Mouse (Mus musculus) MEL (cell line): ENCODE data around the gene Tmem30a. TPM values are rescaled to one million over a fixed set of nuclear protein-coding genes. Genes with fewer than 3 reads are reported as not detected.

Experiments
- DNase-seq: peaks from one replicate; pipeline ENCODE4 v3.0.0; 2011; ENCODE audit warnings: low read depth, low spot score
- H3K27ac ChIP-seq: 2 replicates; pipeline ENCODE4 v1.5.1; 2012; ENCODE audit warnings: low read depth, mild to moderate bottlenecking, control low read depth, low read length, moderate library complexity; ENCODE audit not compliant: control insufficient read depth
- H3K27me3 ChIP-seq, 2 experiments: fragments of 150-350 bp in 1 of 2; sonication (generic) in 1 of 2; 2 replicates each; pipeline ENCODE4 v1.6.1; 2012; ENCODE audit warnings: low read length in 2 of 2, mild to moderate bottlenecking in 2 of 2, improper control_type of control experiment in 1 of 2, moderate library complexity in 1 of 2; ENCODE audit not compliant: insufficient read depth in 2 of 2, control insufficient read depth in 1 of 2
- H3K36me3 ChIP-seq, 2 experiments: 2 replicates each; pipeline ENCODE4 v1.6.1; 2012 to 2014; ENCODE audit warnings: low read length in 2 of 2, improper control_type of control experiment in 1 of 2, inconsistent platforms in 1 of 2, mild to moderate bottlenecking in 1 of 2; ENCODE audit not compliant: insufficient read depth in 2 of 2, control insufficient read depth in 1 of 2
- H3K4me1 ChIP-seq, 2 experiments: fragments of 150-350 bp in 1 of 2; sonication (generic) in 1 of 2; 2 replicates each; pipeline ENCODE4 v1.6.1; 2012; ENCODE audit warnings: low read length in 2 of 2, improper control_type of control experiment in 1 of 2, mild to moderate bottlenecking in 1 of 2; ENCODE audit not compliant: insufficient read depth in 2 of 2, control insufficient read depth in 1 of 2
- H3K4me3 ChIP-seq, 2 experiments: fragments of 150-350 bp in 1 of 2; sonication (generic) in 1 of 2; 2 replicates each; pipeline ENCODE4 v1.5.1; 2012; ENCODE audit warnings: low read depth in 2 of 2, low read length in 2 of 2, mild to moderate bottlenecking in 2 of 2, moderate library complexity in 2 of 2, control low read depth in 1 of 2, improper control_type of control experiment in 1 of 2; ENCODE audit not compliant: control insufficient read depth in 1 of 2, insufficient read depth in 1 of 2
- H3K79me2 ChIP-seq: 2 replicates; pipeline ENCODE4 v1.6.1; 2012; ENCODE audit warnings: mild to moderate bottlenecking, low read length, moderate library complexity; ENCODE audit not compliant: control insufficient read depth, poor library complexity, insufficient read depth
- H3K9ac ChIP-seq: 2 replicates; pipeline ENCODE4 v1.6.1; 2012; ENCODE audit warnings: low read depth, mild to moderate bottlenecking, control low read depth, low read length, moderate library complexity; ENCODE audit not compliant: control insufficient read depth, poor library complexity, severe bottlenecking
- H3K9me3 ChIP-seq: fragments of 150-350 bp; sonication (generic); replicated peaks from 2 replicates; pipeline ENCODE4 v1.6.1; 2012; ENCODE audit warnings: mild to moderate bottlenecking, low read length, improper control_type of control experiment, moderate library complexity; ENCODE audit not compliant: insufficient read depth
- BHLHE40 ChIP-seq: IDR thresholded peaks from 2 replicates; pipeline ENCODE4 v1.6.1; 2012; ENCODE audit warnings: low read depth, mild to moderate bottlenecking, inconsistent platforms, low read length, improper control_type of control experiment, borderline replicate concordance
- CHD2 ChIP-seq: IDR thresholded peaks from 2 replicates; pipeline ENCODE4 v1.6.1; 2011; ENCODE audit warnings: low read length, improper control_type of control experiment
- CTCF ChIP-seq, 3 experiments: IDR thresholded peaks in 2 of 3; conservative IDR thresholded peaks in 1 of 3; 2 replicates each; pipeline ENCODE4 v1.5.1; 2011 to 2012; ENCODE audit warnings: low read length in 3 of 3, low read depth in 2 of 3, mild to moderate bottlenecking in 2 of 3, improper control_type of control experiment in 1 of 3, inconsistent platforms in 1 of 3, mixed read lengths in 1 of 3, moderate library complexity in 1 of 3; ENCODE audit not compliant: control insufficient read depth in 1 of 3, insufficient read depth in 1 of 3, poor library complexity in 1 of 3, severe bottlenecking in 1 of 3
- ELF1 ChIP-seq: IDR thresholded peaks from 2 replicates; pipeline ENCODE4 v1.6.1; 2014; ENCODE audit warnings: low read depth, mild to moderate bottlenecking, inconsistent platforms, low read length, improper control_type of control experiment, moderate library complexity
- EP300 ChIP-seq, 2 experiments: IDR thresholded peaks; 2 replicates each; pipeline ENCODE4 v1.6.1; 2011; ENCODE audit warnings: improper control_type of control experiment in 2 of 2, low read length in 2 of 2, low read depth in 1 of 2, mild to moderate bottlenecking in 1 of 2
- GABPA ChIP-seq: IDR thresholded peaks from 2 replicates; pipeline ENCODE4 v1.6.1; 2012; ENCODE audit warnings: low read depth, mild to moderate bottlenecking, inconsistent platforms, low read length, improper control_type of control experiment, moderate library complexity
- GATA1 ChIP-seq: IDR thresholded peaks from 2 replicates; pipeline ENCODE4 v1.6.1; 2011; ENCODE audit warnings: low read depth, low read length, improper control_type of control experiment
- HCFC1 ChIP-seq: IDR thresholded peaks from 2 replicates; pipeline ENCODE4 v1.6.1; 2012; ENCODE audit warnings: low read depth, mild to moderate bottlenecking, inconsistent platforms, low read length, improper control_type of control experiment, moderate library complexity
- JUND ChIP-seq: IDR thresholded peaks from 2 replicates; pipeline ENCODE4 v1.6.1; 2011; ENCODE audit warnings: low read depth, mild to moderate bottlenecking, improper control_type of control experiment, low read length
- MAFK ChIP-seq: IDR thresholded peaks from 2 replicates; pipeline ENCODE4 v1.6.1; 2011; ENCODE audit warnings: low read depth, mild to moderate bottlenecking, low read length, improper control_type of control experiment, borderline replicate concordance
- MAZ ChIP-seq: IDR thresholded peaks from 2 replicates; pipeline ENCODE4 v1.6.1; 2012; ENCODE audit warnings: low read depth, mild to moderate bottlenecking, inconsistent platforms, low read length, improper control_type of control experiment
- MEF2A ChIP-seq: IDR thresholded peaks from 2 replicates; pipeline ENCODE4 v1.6.1; 2014; ENCODE audit warnings: low read depth, mild to moderate bottlenecking, inconsistent platforms, low read length, improper control_type of control experiment; ENCODE audit not compliant: poor library complexity, insufficient replicate concordance, severe bottlenecking; ENCODE audit errors: extremely low read depth
- MYB ChIP-seq: IDR thresholded peaks from 2 replicates; pipeline ENCODE4 v1.6.1; 2011; ENCODE audit warnings: mild to moderate bottlenecking, low read depth, low read length, improper control_type of control experiment
- POLR2A ChIP-seq, 2 experiments: IDR thresholded peaks; 2 replicates each; pipeline ENCODE4 v1.6.1; 2011 to 2012; ENCODE audit warnings: low read length in 2 of 2, mild to moderate bottlenecking in 2 of 2, control low read depth in 1 of 2, improper control_type of control experiment in 1 of 2, low read depth in 1 of 2, moderate library complexity in 1 of 2; ENCODE audit not compliant: control insufficient read depth in 1 of 2, insufficient read depth in 1 of 2, poor library complexity in 1 of 2
- POLR2AphosphoS2 ChIP-seq: IDR thresholded peaks from 2 replicates; pipeline ENCODE4 v1.6.1; 2011; ENCODE audit warnings: low read length, improper control_type of control experiment
- RCOR1 ChIP-seq: IDR thresholded peaks from 2 replicates; pipeline ENCODE4 v1.6.1; 2012; ENCODE audit warnings: low read depth, mild to moderate bottlenecking, inconsistent platforms, low read length, improper control_type of control experiment
- SIN3A ChIP-seq: IDR thresholded peaks from 2 replicates; pipeline ENCODE4 v1.6.1; 2012; ENCODE audit warnings: low read length, improper control_type of control experiment, inconsistent platforms
- SMC3 ChIP-seq: IDR thresholded peaks from 2 replicates; pipeline ENCODE4 v1.6.1; 2011; ENCODE audit warnings: low read depth, low read length, improper control_type of control experiment
- TAL1 ChIP-seq: IDR thresholded peaks from 2 replicates; pipeline ENCODE4 v1.6.1; 2012; ENCODE audit warnings: mild to moderate bottlenecking, inconsistent platforms, low read length, moderate library complexity, mixed read lengths
- TBP ChIP-seq: IDR thresholded peaks from 2 replicates; pipeline ENCODE4 v1.8.0; 2011; ENCODE audit warnings: low read depth, low read length, improper control_type of control experiment
- TCF12 ChIP-seq: IDR thresholded peaks from 2 replicates; pipeline ENCODE4 v1.6.1; 2014; ENCODE audit warnings: low read depth, mild to moderate bottlenecking, inconsistent platforms, low read length, improper control_type of control experiment, moderate library complexity
- UBTF ChIP-seq: IDR thresholded peaks from 2 replicates; pipeline ENCODE4 v1.6.1; 2012; ENCODE audit warnings: low read depth, mild to moderate bottlenecking, inconsistent platforms, low read length, improper control_type of control experiment, moderate library complexity, borderline replicate concordance; ENCODE audit not compliant: insufficient read depth
- USF1 ChIP-seq: IDR thresholded peaks from 2 replicates; pipeline ENCODE4 v1.6.1; 2014; ENCODE audit warnings: low read depth, mild to moderate bottlenecking, inconsistent platforms, low read length, improper control_type of control experiment, moderate library complexity
- USF2 ChIP-seq, 2 experiments: IDR thresholded peaks; 2 replicates each; pipeline ENCODE4 v1.6.1; 2011 to 2012; ENCODE audit warnings: improper control_type of control experiment in 2 of 2, low read length in 2 of 2, borderline replicate concordance in 1 of 2, inconsistent platforms in 1 of 2, low read depth in 1 of 2, mild to moderate bottlenecking in 1 of 2; ENCODE audit not compliant: insufficient read depth in 1 of 2
- ZKSCAN1 ChIP-seq: IDR thresholded peaks from 2 replicates; pipeline ENCODE4 v1.6.1; 2012; ENCODE audit warnings: low read depth, mild to moderate bottlenecking, inconsistent platforms, low read length, improper control_type of control experiment, moderate library complexity
- ZNF384 ChIP-seq: IDR thresholded peaks from 2 replicates; pipeline ENCODE4 v1.6.1; 2012; ENCODE audit warnings: low read depth, mild to moderate bottlenecking, inconsistent platforms, low read length, improper control_type of control experiment
- polyA plus RNA-seq, 2 experiments: library from polyadenylated mRNA; stranded (reverse) in 1 of 2; unstranded in 1 of 2; fragments of >175 nt in 1 of 2; fragments of >200 nt in 1 of 2; gene quantifications; 2 replicates each; pipeline versions ENCODE4 v1.2.1 to v1.2.4; 2012; ENCODE audit warnings: low replicate concordance in 2 of 2, low read depth in 1 of 2; ENCODE audit not compliant: insufficient read length in 2 of 2, insufficient read depth in 1 of 2, missing spikeins in 1 of 2
- total RNA-seq: library from RNA; depleted of rRNA; stranded (reverse); fragments of 300-350 nt; gene quantifications from 2 replicates; pipeline ENCODE4 v1.2.3, GENCODE M21; 2012

Gene Tmem30a
- total and polyA plus RNA-seq, 3 experiments = 19.3 to 25.8 TPM; not detected in 1

GRCm38 (mm10) chr9:79823856-79824255 is 30.5 kb upstream of the Tmem30a start:
- Histone ChIP-seq H3K4me1 (no peaks in the 10 kb centered on the region), H3K79me2 (no peaks in the 10 kb centered on the region), H3K9me3 (no peaks in the 10 kb centered on the region), H3K4me3 (no peak overlapping the region), H3K9ac (no peak overlapping the region), H3K27me3 (peaks cover 0 to 6% of the 10 kb centered on the region in 2 experiments; a peak in 2 of 4 replicates), H3K36me3 (no peaks in the 10 kb centered on the region), H3K27ac (no peak overlapping the region)
- DNase-seq = no peak
- no peak for TF ChIP-seq MAFK
- no peak for TF ChIP-seq MYB
- no peak for TF ChIP-seq USF2 (IDR thresholded peaks at IDR 0.05; ENCODE audit: borderline replicate concordance in 1 of 2, insufficient read depth in 1 of 2, low read depth in 1 of 2, low read length in 2 of 2)
- no peak for TF ChIP-seq POLR2AphosphoS2
- no peak for TF ChIP-seq BHLHE40
- no peak for TF ChIP-seq TCF12
- TF ChIP-seq USF1 = no peak
- no peak for TF ChIP-seq EP300 (IDR thresholded peaks at IDR 0.05; ENCODE audit: low read depth in 1 of 2, low read length in 2 of 2)
- no peak for TF ChIP-seq TBP
- no peak for TF ChIP-seq JUND
- no peak for TF ChIP-seq ZNF384
- TF ChIP-seq UBTF = no peak
- no peak for TF ChIP-seq CHD2
- no peak for TF ChIP-seq HCFC1
- TF ChIP-seq POLR2A (IDR thresholded peaks at IDR 0.05; ENCODE audit: control insufficient read depth in 1 of 2, insufficient read depth in 1 of 2, low read depth in 1 of 2, low read length in 2 of 2, poor library complexity in 1 of 2) = no peak
- TF ChIP-seq TAL1 = no peak
- TF ChIP-seq SMC3 = no peak
- TF ChIP-seq GABPA = no peak

GRCm38 (mm10) chr9:79823438-79823837 is 30.1 kb upstream of the Tmem30a start:
- Histone ChIP-seq H3K27me3 (peaks cover 0 to 6% of the 10 kb centered on the region in 2 experiments; a peak in 2 of 4 replicates), H3K9ac (no peak overlapping the region), H3K4me1 (no peaks in the 10 kb centered on the region), H3K4me3 (no peak overlapping the region), H3K9me3 (no peaks in the 10 kb centered on the region), H3K79me2 (no peaks in the 10 kb centered on the region), H3K36me3 (no peaks in the 10 kb centered on the region), H3K27ac (no peak overlapping the region)
- TF ChIP-seq ZNF384 (no peak), SIN3A (no peak), RCOR1 (no peak), GATA1 (no peak), CTCF (IDR thresholded peaks at IDR 0.05 in 2 of 3, conservative IDR thresholded peaks at IDR 0.05 in 1 of 3; ENCODE audit: control insufficient read depth in 1 of 3, insufficient read depth in 1 of 3, low read depth in 2 of 3, low read length in 3 of 3, poor library complexity in 1 of 3, severe bottlenecking in 1 of 3) (no peak), USF2 (IDR thresholded peaks at IDR 0.05; ENCODE audit: borderline replicate concordance in 1 of 2, insufficient read depth in 1 of 2, low read depth in 1 of 2, low read length in 2 of 2) (no peak), TAL1 (no peak), MAFK (no peak), HCFC1 (no peak), TBP (no peak), EP300 (IDR thresholded peaks at IDR 0.05; ENCODE audit: low read depth in 1 of 2, low read length in 2 of 2) (no peak), MEF2A (no peak), JUND (no peak), ELF1 (no peak), ZKSCAN1 (no peak), MYB (no peak), MAZ (no peak), POLR2AphosphoS2 (no peak), POLR2A (IDR thresholded peaks at IDR 0.05; ENCODE audit: control insufficient read depth in 1 of 2, insufficient read depth in 1 of 2, low read depth in 1 of 2, low read length in 2 of 2, poor library complexity in 1 of 2) (no peak), SMC3 (no peak)
- no peak for DNase-seq
